Mouse (Mus musculus) midbrain, postnatal 0 days (tissue): ENCODE measurements around the gene Rbmx2. TPM values are rescaled to one million over a fixed set of nuclear protein-coding genes. Genes with fewer than 3 reads are reported as not detected.

Experiments used
- ATAC-seq: fragments of 200-750 bp; cut with Nextera tagmentation; 2 replicates; pipeline ENCODE4 v1.8.0; 2017; ENCODE audit warnings: moderate number of reproducible peaks, mild to moderate bottlenecking, moderate TSS enrichment, moderate library complexity; ENCODE audit not compliant: low FRiP score
- DNase-seq: peaks from one replicate; pipeline ENCODE4 v3.0.0-alpha.2; 2015; ENCODE audit warnings: low spot score
- H3K27ac ChIP-seq: fragments of 300-500 bp; sonication (generic); 2 replicates; pipeline ENCODE4 v1.5.1; 2014; ENCODE audit warnings: low read depth, mild to moderate bottlenecking, low read length, mixed read lengths
- H3K27me3 ChIP-seq: fragments of 300-500 bp; sonication (generic); 2 replicates; pipeline ENCODE4 v1.6.1; 2014; ENCODE audit warnings: low read length, control low read depth, mixed read lengths; ENCODE audit not compliant: insufficient read depth
- H3K36me3 ChIP-seq: fragments of 300-500 bp; sonication (generic); 2 replicates; pipeline ENCODE4 v1.6.1; 2014; ENCODE audit warnings: low read length, control low read depth, mixed read lengths; ENCODE audit not compliant: insufficient read depth
- H3K4me1 ChIP-seq: fragments of 300-500 bp; sonication (generic); 2 replicates; pipeline ENCODE4 v1.6.1; 2014; ENCODE audit warnings: mild to moderate bottlenecking, control low read depth, antibody characterized with exemption, low read length, mixed read lengths; ENCODE audit not compliant: insufficient read depth
- H3K4me2 ChIP-seq: fragments of 300-500 bp; sonication (generic); 2 replicates; pipeline ENCODE4 v1.6.1; 2014; ENCODE audit warnings: low read depth, mild to moderate bottlenecking, low read length, mixed read lengths; ENCODE audit not compliant: poor library complexity, severe bottlenecking
- H3K4me3 ChIP-seq: fragments of 300-500 bp; sonication (generic); 2 replicates; pipeline ENCODE4 v1.5.1; 2014; ENCODE audit warnings: low read depth, mild to moderate bottlenecking, low read length, moderate library complexity
- H3K9ac ChIP-seq: fragments of 300-500 bp; sonication (generic); replicated peaks from 2 replicates; pipeline ENCODE4 v1.6.1; 2014; ENCODE audit warnings: mild to moderate bottlenecking, low read length, moderate library complexity, mixed read lengths; ENCODE audit not compliant: poor library complexity, severe bottlenecking
- H3K9me3 ChIP-seq: fragments of 300-500 bp; sonication (generic); 2 replicates; pipeline ENCODE4 v1.6.1; 2016; ENCODE audit warnings: low read length, control low read depth
- CTCF ChIP-seq: IDR thresholded peaks from 2 replicates; pipeline ENCODE4 v1.5.1; 2016; ENCODE audit warnings: antibody characterized with exemption, mild to moderate bottlenecking
- WGBS: fragments of 180-500 bp; shearing (Covaris S2); extraction: QIAGEN DNeasy Blood & Tissue Kit; methylation state at CpG from one replicate; pipeline ENCODE4 v1.1.7; 2014; 5-methylcytosine and 5-hydroxymethylcytosine counted together
- polyA plus RNA-seq: library from polyadenylated mRNA; unstranded; fragments of >200 nt; fragmentation: Nextera tagmentation; extraction: Ambion mirVana; gene quantifications from 2 replicates; pipeline ENCODE4 v1.2.1, GENCODE M21; 2015
- total RNA-seq: library from RNA; depleted of rRNA; stranded (reverse); fragments of >200 nt; gene quantifications from 2 replicates; pipeline ENCODE4 v1.2.3, GENCODE M21; 2014; rRNA removed

The Rbmx2 gene
- total and polyA plus RNA-seq, 2 experiments from 2014 or later = 7.3 to 29.0 TPM

GRCm38 (mm10) chrX:48683857-48684256 is 10.9 kb upstream of the Rbmx2 start:
- WGBS = 68% methylated on average over 5 of the region's 5 CpGs
- ATAC-seq = no peak

GRCm38 (mm10) chrX:48694460-48694859 is 344 bp upstream of the Rbmx2 start:
- Histone ChIP-seq H3K36me3 (no peaks in the 10 kb centered on the region), H3K9me3 (no peaks in the 10 kb centered on the region), H3K27ac (no peak overlapping the region), H3K4me2 (peak overlapping the region; percentile 50), H3K4me3 (peak overlapping the region; percentile 53), H3K9ac (no peak overlapping the region), H3K4me1 (no peaks in the 10 kb centered on the region), H3K27me3 (no peaks in the 10 kb centered on the region)
- no peak for DNase-seq
- WGBS = 22% methylated on average over 6 of the region's 6 CpGs
- no peak for TF ChIP-seq CTCF
- peak; percentile 87 for ATAC-seq

More at GRCm38 (mm10) chrX:48683857-48684256, 10.9 kb upstream of the Rbmx2 start:
- no peaks in the 10 kb centered on the region for H3K4me1 ChIP-seq
- no peaks in the 10 kb centered on the region for H3K36me3 ChIP-seq
- no peak for DNase-seq
- H3K27ac ChIP-seq = no peak overlapping the region
- no peak overlapping the region for H3K9ac ChIP-seq
- H3K4me3 ChIP-seq = no peak overlapping the region
- TF ChIP-seq CTCF = no peak
- no peaks in the 10 kb centered on the region for H3K9me3 ChIP-seq
- H3K4me2 ChIP-seq = no peak overlapping the region
- H3K27me3 ChIP-seq = no peaks in the 10 kb centered on the region

GRCm38 (mm10) chrX:48709701-48710100 is 14.9 kb downstream of the Rbmx2 start:
- no peak for TF ChIP-seq CTCF
- WGBS = 85% methylated on average over 10 of the region's 10 CpGs
- H3K9ac ChIP-seq = no peak overlapping the region
- H3K4me1 ChIP-seq = no peaks in the 10 kb centered on the region
- no peaks in the 10 kb centered on the region for H3K9me3 ChIP-seq
- no peak for DNase-seq
- no peak for ATAC-seq
- H3K4me2 ChIP-seq = no peak overlapping the region
- H3K4me3 ChIP-seq = no peak overlapping the region
- H3K36me3 ChIP-seq = 0 out of 2 replicates have a peak, but pooled peaks cover 4% of the 10 kb centered on the region
- H3K27me3 ChIP-seq = no peaks in the 10 kb centered on the region
- no peak overlapping the region for H3K27ac ChIP-seq

GRCm38 (mm10) chrX:48712846-48713245 is 18.0 kb downstream of the Rbmx2 start:
- H3K27ac ChIP-seq = no peak overlapping the region
- no peaks in the 10 kb centered on the region for H3K9me3 ChIP-seq
- WGBS = 89% methylated on average over 8 of the region's 8 CpGs
- H3K4me2 ChIP-seq = no peak overlapping the region
- H3K4me3 ChIP-seq = no peak overlapping the region
- no peaks in the 10 kb centered on the region for H3K4me1 ChIP-seq
- no peak for TF ChIP-seq CTCF
- ATAC-seq = no peak
- H3K27me3 ChIP-seq = no peaks in the 10 kb centered on the region
- 0 out of 2 replicates have a peak, but pooled peaks cover 4% of the 10 kb centered on the region for H3K36me3 ChIP-seq
- no peak for DNase-seq
- H3K9ac ChIP-seq = no peak overlapping the region

GRCm38 (mm10) chrX:48754710-48755283 is 60.0 kb downstream of the Rbmx2 start:
- TF ChIP-seq CTCF = no peak
- no peaks in the 10 kb centered on the region for H3K4me1 ChIP-seq
- ATAC-seq (no peak), DNase-seq (no peak)
- no peaks in the 10 kb centered on the region for H3K9me3 ChIP-seq
- no peak overlapping the region for H3K9ac ChIP-seq
- no peaks in the 10 kb centered on the region for H3K36me3 ChIP-seq
- no peak overlapping the region for H3K4me3 ChIP-seq
- no peak overlapping the region for H3K4me2 ChIP-seq
- WGBS = 61% methylated on average over 2 of the region's 2 CpGs
- no peak overlapping the region for H3K27ac ChIP-seq
- H3K27me3 ChIP-seq = no peaks in the 10 kb centered on the region

Other genes with a start within 250 kb of the Rbmx2 start
- 0.99 and 1.2 TPM in 2 replicates for gene Elf4, start 231.9 kb upstream of the Rbmx2 start, total RNA-seq
- gene Elf4, start 231.9 kb upstream of the Rbmx2 start, polyA plus RNA-seq = 0.22 and 0.23 TPM in 2 replicates
- 9.2 and 9.8 TPM in 2 replicates for gene Aifm1, start 181.4 kb upstream of the Rbmx2 start, total RNA-seq
- gene Aifm1, start 181.4 kb upstream of the Rbmx2 start, polyA plus RNA-seq = 25.1 and 26.1 TPM in 2 replicates
- gene Rab33a, start 175.7 kb upstream of the Rbmx2 start, total RNA-seq = 54.7 and 56.7 TPM in 2 replicates
- gene Rab33a, start 175.7 kb upstream of the Rbmx2 start, polyA plus RNA-seq = 81.6 and 83.5 TPM in 2 replicates
- gene Zfp280c, start 100.5 kb upstream of the Rbmx2 start, total RNA-seq = 16.9 and 28.3 TPM in 2 replicates
- gene Zfp280c, start 100.5 kb upstream of the Rbmx2 start, polyA plus RNA-seq = 8.6 and 9.5 TPM in 2 replicates
- 21.3 and 29.3 TPM in 2 replicates for gene Slc25a14, start 71.6 kb upstream of the Rbmx2 start, total RNA-seq
- 47.1 and 49.3 TPM in 2 replicates for gene Slc25a14, start 71.6 kb upstream of the Rbmx2 start, polyA plus RNA-seq
- gene Gpr119, start 20.5 kb upstream of the Rbmx2 start, total RNA-seq = not detected in 2 replicates
- not detected in 2 replicates for gene Gpr119, start 20.5 kb upstream of the Rbmx2 start, polyA plus RNA-seq
- gene Gm595, start 182.7 kb downstream of the Rbmx2 start, total RNA-seq = not detected in 2 replicates
- not detected in 2 replicates for gene Gm595, start 182.7 kb downstream of the Rbmx2 start, polyA plus RNA-seq